Mouse (Mus musculus) WW6 (cell line): ENCODE measurements around the gene Tacc2.

Source experiments
- DNase-seq: peaks from one replicate; pipeline ENCODE4 v3.0.0-alpha.2; 2013; ENCODE audit warnings: low read depth, low spot score

Tacc2 gene

GRCm38 (mm10) chr7:130770707-130771106 lies 193.5 kb downstream of the Tacc2 start:
- DNase-seq, result no peak

- no peak for DNase-seq
These were observed 196.1 kb downstream of the Tacc2 start for GRCm38 (mm10) chr7:130773171-130773830.

- no peak for DNase-seq
These were observed 196.8 kb downstream of the Tacc2 start, which contains the start of gene Btbd16 for GRCm38 (mm10) chr7:130773914-130774630. Gene Btbd16, plus strand, starts transcription at chr7:130774069.

GRCm38 (mm10) chr7:130780866-130781419 lies 203.7 kb downstream of the Tacc2 start:
- no peak for DNase-seq

GRCm38 (mm10) chr7:130782501-130783050 lies 205.3 kb downstream of the Tacc2 start:
- no peak for DNase-seq

- DNase-seq, result no peak
These were observed 208.8 kb downstream of the Tacc2 start for GRCm38 (mm10) chr7:130785923-130786575.

- no peak for DNase-seq
These were observed 209.5 kb downstream of the Tacc2 start for GRCm38 (mm10) chr7:130786708-130787107.

GRCm38 (mm10) chr7:130787537-130787936 lies 210.3 kb downstream of the Tacc2 start:
- DNase-seq, result no peak

GRCm38 (mm10) chr7:130788950-130789349 lies 211.7 kb downstream of the Tacc2 start:
- no peak for DNase-seq

- no peak for DNase-seq
These were observed 212.2 kb downstream of the Tacc2 start for GRCm38 (mm10) chr7:130789456-130789855.

- no peak for DNase-seq
These were observed 216.4 kb downstream of the Tacc2 start for GRCm38 (mm10) chr7:130793671-130794070.

- peak; percentile 62 for DNase-seq
These were observed 219.5 kb downstream of the Tacc2 start for GRCm38 (mm10) chr7:130796786-130797185.

GRCm38 (mm10) chr7:130797524-130797923 lies 220.3 kb downstream of the Tacc2 start:
- DNase-seq, result no peak

- DNase-seq, result no peak
These were observed 222.2 kb downstream of the Tacc2 start for GRCm38 (mm10) chr7:130799418-130799817.

GRCm38 (mm10) chr7:130800681-130801080 lies 223.4 kb downstream of the Tacc2 start:
- DNase-seq, result no peak

- DNase-seq, result no peak
These were observed 224.6 kb downstream of the Tacc2 start for GRCm38 (mm10) chr7:130801811-130802210.

- no peak for DNase-seq
These were observed 226.1 kb downstream of the Tacc2 start for GRCm38 (mm10) chr7:130803251-130803825.

- no peak for DNase-seq
These were observed 227.8 kb downstream of the Tacc2 start for GRCm38 (mm10) chr7:130804991-130805390.

GRCm38 (mm10) chr7:130807749-130808148 lies 230.5 kb downstream of the Tacc2 start:
- no peak for DNase-seq

GRCm38 (mm10) chr7:130808694-130809093 lies 231.5 kb downstream of the Tacc2 start:
- DNase-seq, result no peak

GRCm38 (mm10) chr7:130810238-130810637 lies 233.0 kb downstream of the Tacc2 start:
- no peak for DNase-seq

GRCm38 (mm10) chr7:130812407-130812806 lies 235.2 kb downstream of the Tacc2 start:
- peak; percentile 34 for DNase-seq
